Mouse (Mus musculus) CH12.LX (cell line): ENCODE results near the gene Sema4g. TPM values are rescaled to one million over a fixed set of nuclear protein-coding genes. Genes with fewer than 3 reads are reported as not detected.
A peak's percentile ranks its signal among the peaks of the same experiment; 100 is the strongest.

Experiments used
- DNase-seq: peaks from one replicate; pipeline ENCODE4 v3.0.0-alpha.2; 2013; ENCODE audit errors: extremely low read depth
- H3K27ac ChIP-seq: 2 replicates; pipeline ENCODE4 v1.5.1; 2012; ENCODE audit warnings: low read depth, mild to moderate bottlenecking, control low read depth, moderate library complexity; ENCODE audit not compliant: insufficient read depth
- H3K27me3 ChIP-seq: replicated peaks from 2 replicates; pipeline ENCODE3; 2012; ENCODE audit warnings: inconsistent platforms
- H3K36me3 ChIP-seq, 2 experiments: replicated peaks in 1 of 2; 2 replicates each; pipeline versions ENCODE3 to v1.6.1; 2012; ENCODE audit warnings: inconsistent platforms in 1 of 2, low read length in 1 of 2, mild to moderate bottlenecking in 1 of 2, mixed read lengths in 1 of 2, moderate library complexity in 1 of 2; ENCODE audit not compliant: control insufficient read depth in 1 of 2, insufficient read depth in 1 of 2
- H3K4me1 ChIP-seq, 2 experiments: 2 replicates each; pipeline ENCODE4 v1.6.1; 2012; ENCODE audit warnings: inconsistent platforms in 1 of 2, moderate library complexity in 1 of 2; ENCODE audit not compliant: insufficient read depth in 2 of 2, control insufficient read depth in 1 of 2
- H3K4me2 ChIP-seq: 2 replicates; pipeline ENCODE4 v1.6.1; 2012; ENCODE audit warnings: low read depth, mild to moderate bottlenecking, control low read depth; ENCODE audit not compliant: poor library complexity, insufficient read depth, severe bottlenecking
- H3K4me3 ChIP-seq, 3 experiments: fragments of 150-350 bp in 1 of 3; sonication (generic) in 1 of 3; replicated peaks in 1 of 3; 2 replicates each; pipeline versions ENCODE3 to v1.5.1; 2011 to 2012; ENCODE audit warnings: low read depth in 2 of 3, low read length in 2 of 3, mild to moderate bottlenecking in 2 of 3, moderate library complexity in 2 of 3, control low read depth in 1 of 3, improper control_type of control experiment in 1 of 3, inconsistent platforms in 1 of 3, mixed read lengths in 1 of 3; ENCODE audit not compliant: poor library complexity in 1 of 3
- H3K79me2 ChIP-seq: replicated peaks from 2 replicates; pipeline ENCODE4 v1.6.1; 2012; ENCODE audit warnings: mild to moderate bottlenecking, moderate library complexity; ENCODE audit not compliant: control insufficient read depth, poor library complexity, insufficient read depth, severe bottlenecking; ENCODE audit errors: extremely low read depth
- H3K9ac ChIP-seq: 2 replicates; pipeline ENCODE4 v1.6.1; 2012; ENCODE audit warnings: low read depth, mild to moderate bottlenecking, control low read depth, moderate library complexity; ENCODE audit not compliant: insufficient read depth
- H3K9me3 ChIP-seq: replicated peaks from 2 replicates; pipeline ENCODE3; 2012; ENCODE audit warnings: low read length, inconsistent platforms, mixed read lengths
- CHD2 ChIP-seq: IDR thresholded peaks from 2 replicates; pipeline ENCODE4 v1.6.1; 2011; ENCODE audit warnings: low read length, improper control_type of control experiment
- CTCF ChIP-seq, 2 experiments: IDR thresholded peaks in 1 of 2; conservative IDR thresholded peaks in 1 of 2; 2 replicates each; pipeline ENCODE4 v1.5.1; 2011 to 2012; ENCODE audit warnings: low read depth in 2 of 2, low read length in 2 of 2, improper control_type of control experiment in 1 of 2, inconsistent platforms in 1 of 2, mild to moderate bottlenecking in 1 of 2, moderate library complexity in 1 of 2
- GABPA ChIP-seq: IDR thresholded peaks from 2 replicates; pipeline ENCODE4 v1.6.1; 2012; ENCODE audit warnings: low read depth, low read length, improper control_type of control experiment, inconsistent platforms; ENCODE audit not compliant: insufficient replicate concordance
- HCFC1 ChIP-seq: IDR thresholded peaks from 2 replicates; pipeline ENCODE4 v1.6.1; 2012; ENCODE audit warnings: low read depth, mild to moderate bottlenecking, inconsistent platforms, low read length, improper control_type of control experiment
- IRF4 ChIP-seq: IDR thresholded peaks from 2 replicates; pipeline ENCODE4 v1.6.1; 2014; ENCODE audit warnings: low read depth, mild to moderate bottlenecking, inconsistent platforms, low read length, improper control_type of control experiment
- JUND ChIP-seq: conservative IDR thresholded peaks from 2 replicates; pipeline ENCODE4 v1.6.1; 2011; ENCODE audit warnings: low read depth, low read length, improper control_type of control experiment
- MAX ChIP-seq: IDR thresholded peaks from 2 replicates; pipeline ENCODE4 v1.6.1; 2011; ENCODE audit warnings: low read length, improper control_type of control experiment
- MXI1 ChIP-seq: IDR thresholded peaks from 2 replicates; pipeline ENCODE4 v1.6.1; 2011; ENCODE audit warnings: mild to moderate bottlenecking, low read depth, low read length, improper control_type of control experiment
- NELFE ChIP-seq: IDR thresholded peaks from 2 replicates; pipeline ENCODE4 v1.6.1; 2011; ENCODE audit warnings: low read depth, low read length, improper control_type of control experiment
- RAD21 ChIP-seq: IDR thresholded peaks from 2 replicates; pipeline ENCODE4 v1.6.1; 2011; ENCODE audit warnings: low read depth, mild to moderate bottlenecking, low read length, improper control_type of control experiment, moderate library complexity
- SMC3 ChIP-seq: IDR thresholded peaks from 2 replicates; pipeline ENCODE4 v1.6.1; 2011; ENCODE audit warnings: low read depth, low read length, improper control_type of control experiment
- TCF12 ChIP-seq: IDR thresholded peaks from 2 replicates; pipeline ENCODE4 v1.6.1; 2014; ENCODE audit warnings: low read depth, mild to moderate bottlenecking, inconsistent platforms, low read length, improper control_type of control experiment
- USF1 ChIP-seq: IDR thresholded peaks from 2 replicates; pipeline ENCODE4 v1.6.1; 2014; ENCODE audit warnings: low read depth, mild to moderate bottlenecking, inconsistent platforms, low read length, improper control_type of control experiment
- USF2 ChIP-seq: conservative IDR thresholded peaks from 2 replicates; pipeline ENCODE4 v1.6.1; 2011; ENCODE audit warnings: low read depth, low read length, improper control_type of control experiment
- ZKSCAN1 ChIP-seq: IDR thresholded peaks from 2 replicates; pipeline ENCODE4 v1.6.1; 2012; ENCODE audit warnings: low read depth, inconsistent platforms, low read length, improper control_type of control experiment, borderline replicate concordance
- ZMIZ1 ChIP-seq: IDR thresholded peaks from 2 replicates; pipeline ENCODE4 v1.6.1; 2012; ENCODE audit warnings: low read depth, mild to moderate bottlenecking, inconsistent platforms, low read length, improper control_type of control experiment
- ZNF384 ChIP-seq: IDR thresholded peaks from 2 replicates; pipeline ENCODE4 v1.6.1; 2012; ENCODE audit warnings: low read depth, low read length, improper control_type of control experiment, inconsistent platforms
- dilution Hi-C: fragments of 300-500 bp; cut with MboI; formaldehyde crosslinking; loops from 2 replicates; pipeline ENCODE4 v1.14.3; 2020; ENCODE audit warnings: low sequenced_read_pairs; ENCODE audit not compliant: extremely low pct_unique_long_range_greater_than_20kb, extremely low pct_ligation_motif_present
- in situ Hi-C: fragments of 300-500 bp; cut with MboI; formaldehyde crosslinking; loops from 3 replicates; pipeline ENCODE4 v1.14.3; 2019; ENCODE audit warnings: low sequenced_read_pairs, low pct_ligation_motif_present, low pct_unique_long_range_greater_than_20kb, mixed read lengths
- polyA plus RNA-seq: library from polyadenylated mRNA; unstranded; fragments of >175 nt; gene quantifications from 2 replicates; pipeline ENCODE4 v1.2.1, GENCODE M21; 2012; ENCODE audit warnings: low read depth; ENCODE audit not compliant: insufficient read length
- total RNA-seq, 2 experiments: library from RNA; depleted of rRNA; stranded (reverse); fragments of 300-350 nt in 1 of 2; fragments of >200 nt in 1 of 2; gene quantifications; 2 replicates each; pipeline ENCODE4 v1.2.3; 2012 to 2014

Sema4g gene
- total and polyA plus RNA-seq, 3 experiments, result 0.71 to 8.4 (median 1.1) TPM

GRCm38 (mm10) chr19:45047417-45047934 lies 58.6 kb downstream of the Sema4g start, which contains the start of gene Sfxn3 (continued):
- TF ChIP-seq JUND (no peak), HCFC1 (peak; percentile 26; the same call in 1 of the 2 replicates)

GRCm38 (mm10) chr19:45047935-45048643 lies 59.2 kb downstream of the Sema4g start:
- in situ Hi-C loops, result loop anchor here (25.0 kb wide), 1 partner anchor 461 kb away; no protein-coding TSS in a partner anchor
- no peak overlapping the region for H3K27ac ChIP-seq
- no peak for TF ChIP-seq GABPA
- TF ChIP-seq TCF12, result no peak
- no peak for TF ChIP-seq CHD2
- peak; percentile 13; the same call in 1 of the 2 replicates for TF ChIP-seq MXI1
- TF ChIP-seq IRF4, result 0 out of 2 replicates have a peak, but pooled peaks have one; percentile 19

GRCm38 (mm10) chr19:45048644-45049365 lies 59.9 kb downstream of the Sema4g start:
- H3K36me3 ChIP-seq, result peaks cover 12 to 41% of the 10 kb centered on the region in 2 experiments
- peak overlapping the region in 1 of 3 experiments; percentile 93 for H3K4me3 ChIP-seq
- peaks cover 33% of the 10 kb centered on the region for H3K27me3 ChIP-seq
- no peak overlapping the region for H3K27ac ChIP-seq
- H3K79me2 ChIP-seq, result no peaks in the 10 kb centered on the region
- dilution Hi-C loops, result no loop called here
- in situ Hi-C loops, result loop anchor here (25.0 kb wide), 1 partner anchor 462 kb away; no protein-coding TSS in a partner anchor
- peak overlapping the region; percentile 45; the same call in 1 of the 2 replicates for H3K4me2 ChIP-seq
- peaks cover 4 to 26% of the 10 kb centered on the region in 2 experiments; a peak in 3 of 4 replicates for H3K4me1 ChIP-seq
- no peaks in the 10 kb centered on the region for H3K9me3 ChIP-seq
- H3K9ac ChIP-seq, result peak overlapping the region; percentile 50; the same call in 1 of the 2 replicates
- TF ChIP-seq SMC3 (no peak), JUND (no peak), ZKSCAN1 (no peak), ZNF384 (no peak), MAX (no peak), RAD21 (no peak), GABPA (no peak), IRF4 (no peak), MXI1 (no peak; the same call in 1 of the 2 replicates), NELFE (no peak), USF1 (no peak), USF2 (no peak), CTCF (conservative IDR thresholded peaks at IDR 0.05 in 1 of 2, IDR thresholded peaks at IDR 0.05 in 1 of 2; ENCODE audit: low read depth in 2 of 2, low read length in 2 of 2) (no peak), ZMIZ1 (no peak)
- no peak for DNase-seq

More at GRCm38 (mm10) chr19:45047935-45048643, 59.2 kb downstream of the Sema4g start:
- H3K79me2 ChIP-seq, result no peaks in the 10 kb centered on the region
- H3K36me3 ChIP-seq, result peaks cover 9 to 35% of the 10 kb centered on the region in 2 experiments
- peak overlapping the region; percentile 45 for H3K4me2 ChIP-seq
- H3K4me3 ChIP-seq, result peak overlapping the region; percentile 65 to 93 (median 70)
- peaks cover 41% of the 10 kb centered on the region for H3K27me3 ChIP-seq
- no peaks in the 10 kb centered on the region for H3K9me3 ChIP-seq
- peak; percentile 53 for DNase-seq
- peak overlapping the region; percentile 50 for H3K9ac ChIP-seq
- H3K4me1 ChIP-seq, result peaks cover 4 to 26% of the 10 kb centered on the region in 2 experiments; a peak in 3 of 4 replicates
- dilution Hi-C loops, result no loop called here
